Mouse (Mus musculus) liver, embryonic 14.5 days (tissue): ENCODE measurements at regions not wholly inside any gene's neighbourhood (a gene's known extent, or its start where the extent isn't known, plus 50 kb on each side); places are given as distances from the start of the nearest gene placed in this dataset.

Experiments used
- ATAC-seq: fragments of 200-750 bp; cut with Nextera tagmentation; 2 replicates; pipeline ENCODE4 v1.8.0; 2017; ENCODE audit warnings: moderate number of reproducible peaks, mild to moderate bottlenecking, moderate library complexity; ENCODE audit not compliant: insufficient read depth
- DNase-seq, 3 experiments: peaks; one replicate each; pipeline ENCODE4 v3.0.0-alpha.2; 2012 to 2013; ENCODE audit warnings: low read depth in 3 of 3, low spot score in 3 of 3
- H3K27ac ChIP-seq: fragments of 300-500 bp; sonication (generic); 2 replicates; pipeline ENCODE4 v1.5.1; 2014; ENCODE audit warnings: moderate library complexity, mild to moderate bottlenecking, control low read depth, inconsistent platforms
- H3K27me3 ChIP-seq: fragments of 300-500 bp; sonication (generic); 2 replicates; pipeline ENCODE4 v1.6.1; 2014; ENCODE audit warnings: mild to moderate bottlenecking, low read length, moderate library complexity; ENCODE audit not compliant: control insufficient read depth, insufficient read depth
- H3K36me3 ChIP-seq: fragments of 300-500 bp; sonication (generic); replicated peaks from 2 replicates; pipeline ENCODE4 v1.6.1; 2014; ENCODE audit warnings: low read depth; ENCODE audit not compliant: control insufficient read depth, insufficient read depth
- H3K4me1 ChIP-seq, 2 experiments: fragments of 200-500 bp in 1 of 2; fragments of 300-500 bp in 1 of 2; sonication (generic) in 1 of 2; replicated peaks; 2 replicates each; pipeline ENCODE4 v1.6.1; 2012 to 2014; ENCODE audit warnings: antibody characterized with exemption in 1 of 2, inconsistent platforms in 1 of 2, low read length in 1 of 2; ENCODE audit not compliant: control insufficient read depth in 2 of 2, insufficient read depth in 2 of 2
- H3K4me2 ChIP-seq: fragments of 300-500 bp; sonication (generic); 2 replicates; pipeline ENCODE4 v1.6.1; 2014; ENCODE audit warnings: low read depth, mild to moderate bottlenecking, control low read depth, moderate library complexity
- H3K4me3 ChIP-seq, 2 experiments: fragments of 200-500 bp in 1 of 2; fragments of 300-500 bp in 1 of 2; sonication (generic) in 1 of 2; 2 replicates each; pipeline ENCODE4 v1.5.1; 2012 to 2014; ENCODE audit warnings: low read depth in 2 of 2, low read length in 2 of 2, mild to moderate bottlenecking in 2 of 2, control low read depth in 1 of 2, inconsistent platforms in 1 of 2, moderate library complexity in 1 of 2; ENCODE audit not compliant: insufficient read depth in 1 of 2
- H3K9ac ChIP-seq: fragments of 300-500 bp; sonication (generic); replicated peaks from 2 replicates; pipeline ENCODE4 v1.6.1; 2014; ENCODE audit warnings: mild to moderate bottlenecking, control low read depth, moderate library complexity
- H3K9me3 ChIP-seq: fragments of 300-500 bp; sonication (generic); 2 replicates; pipeline ENCODE4 v1.6.1; 2016; ENCODE audit warnings: low read length, mixed read lengths; ENCODE audit not compliant: control insufficient read depth
- CTCF ChIP-seq: IDR thresholded peaks from 2 replicates; pipeline ENCODE4 v1.5.1; 2016; ENCODE audit warnings: antibody characterized with exemption, low read depth, control low read depth
- EP300 ChIP-seq: IDR thresholded peaks from 2 replicates; pipeline ENCODE4 v1.6.1; 2016; ENCODE audit warnings: antibody characterized with exemption, low read depth
- WGBS: fragments of 180-500 bp; shearing (Covaris S2); extraction: QIAGEN DNeasy Blood & Tissue Kit; methylation state at CpG from one replicate; pipeline ENCODE4 v1.1.7; 2014; ENCODE audit not compliant: insufficient replicate concordance; 5-methylcytosine and 5-hydroxymethylcytosine counted together

DNA sequence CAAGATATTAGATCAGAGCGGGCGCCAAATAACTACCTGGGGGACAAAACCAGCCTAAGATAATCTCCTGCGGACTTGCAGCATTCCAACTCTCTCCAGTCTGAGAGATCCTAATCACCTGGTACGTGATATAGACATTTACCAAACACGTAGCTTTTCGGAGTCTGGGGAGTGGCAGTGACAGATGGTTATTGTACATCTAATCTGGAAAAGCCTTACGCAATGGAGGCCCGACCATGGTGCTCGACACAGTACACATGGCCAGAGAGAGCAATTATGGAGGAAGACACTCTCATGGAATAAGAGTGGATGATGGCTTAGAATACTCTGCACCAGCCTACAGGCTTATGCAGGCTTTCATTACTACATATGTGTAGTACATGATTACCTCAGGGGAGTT is 315.6 kb upstream of the Hs6st1 start:
- Histone ChIP-seq H3K36me3 (no peaks in the 10 kb centered on the region), H3K27ac (no peak overlapping the region), H3K4me1 (no peaks in the 10 kb centered on the region), H3K9ac (no peak overlapping the region), H3K4me3 (no peak overlapping the region), H3K4me2 (no peak overlapping the region), H3K27me3 (no peaks in the 10 kb centered on the region), H3K9me3 (no peaks in the 10 kb centered on the region)
- no peak for ATAC-seq
- DNase-seq, result no peak
- WGBS, result 72% methylated on average over 9 of the region's 9 CpGs
- TF ChIP-seq CTCF (no peak), EP300 (no peak)

DNA sequence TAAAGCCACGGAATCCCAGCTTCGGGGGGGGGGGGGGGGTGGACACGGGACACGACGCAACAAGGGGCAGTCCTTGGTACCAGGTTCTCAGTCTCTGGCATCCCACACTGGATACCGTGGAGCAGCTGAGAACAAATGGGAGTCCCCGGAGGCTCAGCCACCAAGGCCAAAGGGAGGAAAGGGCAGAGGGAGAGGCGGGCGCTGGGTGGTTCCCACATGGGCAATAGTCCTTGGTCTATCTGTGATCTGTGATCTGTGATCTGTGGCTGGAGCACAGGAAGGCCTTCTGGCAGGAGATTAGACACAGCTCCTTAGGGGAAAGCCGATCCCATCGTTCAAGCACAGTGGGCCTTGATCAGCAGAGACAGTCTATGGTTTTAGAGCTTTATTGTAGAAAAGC is 314.0 kb upstream of the Hs6st1 start:
- no peaks in the 10 kb centered on the region for H3K4me1 ChIP-seq
- no peak overlapping the region for H3K4me2 ChIP-seq
- H3K27me3 ChIP-seq, result no peaks in the 10 kb centered on the region
- no peaks in the 10 kb centered on the region for H3K36me3 ChIP-seq
- DNase-seq, result no peak
- H3K9ac ChIP-seq, result no peak overlapping the region
- no peak overlapping the region for H3K27ac ChIP-seq
- H3K4me3 ChIP-seq, result no peak overlapping the region
- no peaks in the 10 kb centered on the region for H3K9me3 ChIP-seq
- no peak for TF ChIP-seq EP300
- ATAC-seq, result no peak
- WGBS, result 46% methylated on average over 8 of the region's 11 CpGs

DNA sequence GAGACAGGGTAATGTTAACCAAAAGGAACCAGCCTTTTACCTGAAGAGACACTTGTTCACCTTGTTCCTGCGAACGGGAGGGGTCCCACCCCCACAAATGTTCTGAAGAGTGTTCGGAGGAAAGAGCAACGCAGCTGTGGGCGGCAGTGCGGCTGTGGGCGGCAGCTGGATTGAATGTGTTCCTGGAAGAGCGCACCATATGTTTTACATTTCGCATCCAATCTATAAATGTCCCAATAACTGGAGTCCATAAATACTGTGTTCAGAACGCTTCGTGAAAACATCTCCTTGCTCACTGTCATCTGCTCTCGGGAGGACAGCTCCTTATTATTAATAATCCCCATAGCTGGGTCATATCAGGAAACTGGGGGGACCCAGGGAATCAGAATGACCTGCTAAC is 309.2 kb upstream of the Hs6st1 start:
- DNase-seq (no peak), ATAC-seq (no peak)
- Histone ChIP-seq H3K9me3 (no peaks in the 10 kb centered on the region), H3K4me2 (no peak overlapping the region), H3K36me3 (no peaks in the 10 kb centered on the region), H3K27me3 (no peaks in the 10 kb centered on the region), H3K9ac (no peak overlapping the region), H3K27ac (no peak overlapping the region), H3K4me3 (no peak overlapping the region), H3K4me1 (no peaks in the 10 kb centered on the region)
- TF ChIP-seq CTCF (no peak), EP300 (no peak)
- WGBS, result 70% methylated on average over 12 of the region's 12 CpGs

DNA sequence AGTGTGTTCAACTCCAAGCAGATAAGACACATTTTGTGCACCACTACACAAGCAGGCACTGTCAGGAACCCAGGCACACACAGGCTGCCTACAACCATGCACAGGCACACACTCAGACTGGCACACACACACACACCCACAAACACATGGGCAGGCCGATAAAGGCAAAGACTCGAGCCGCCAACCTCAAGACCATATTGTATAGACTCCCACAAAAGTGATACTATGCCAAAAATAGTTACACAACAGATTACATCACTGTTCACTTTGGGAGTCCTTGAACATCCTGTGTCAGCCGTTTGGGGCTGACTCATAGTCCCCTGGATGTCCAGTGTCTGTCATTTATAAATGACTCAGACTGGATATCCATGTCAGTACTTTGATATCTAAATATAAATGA is 308.6 kb upstream of the Hs6st1 start:
- Histone ChIP-seq H3K27me3 (no peaks in the 10 kb centered on the region), H3K4me1 (no peaks in the 10 kb centered on the region), H3K4me3 (no peak overlapping the region), H3K4me2 (no peak overlapping the region), H3K9me3 (no peaks in the 10 kb centered on the region), H3K9ac (no peak overlapping the region), H3K27ac (no peak overlapping the region), H3K36me3 (no peaks in the 10 kb centered on the region)
- TF ChIP-seq CTCF (no peak), EP300 (no peak)
- DNase-seq, result no peak
- no peak for ATAC-seq
- WGBS, result 27% methylated on average over 4 of the region's 4 CpGs

DNA sequence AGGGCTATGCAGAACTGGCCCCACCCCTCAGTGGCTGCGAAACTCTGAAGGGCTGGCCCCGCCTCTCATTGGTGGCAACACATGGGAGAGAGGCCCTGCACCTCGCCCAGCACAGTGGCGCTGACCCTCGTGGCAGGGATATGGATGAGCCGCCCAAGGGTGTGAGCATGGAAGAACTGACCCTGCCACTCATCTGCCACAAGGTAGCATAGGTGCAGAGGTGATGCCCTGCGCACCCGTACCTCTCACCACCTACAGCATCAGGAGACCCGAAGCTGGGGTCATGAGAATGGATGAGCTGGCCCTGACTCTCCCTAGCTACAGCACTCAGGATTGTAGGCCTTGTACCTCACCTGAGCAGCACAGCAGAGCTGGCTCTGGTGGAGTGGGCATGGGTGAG is 305.1 kb upstream of the Hs6st1 start:
- H3K4me1 ChIP-seq, result no peaks in the 10 kb centered on the region
- no peak for DNase-seq
- no peak for TF ChIP-seq EP300
- no peak for TF ChIP-seq CTCF
- H3K36me3 ChIP-seq, result no peaks in the 10 kb centered on the region
- H3K9ac ChIP-seq, result no peak overlapping the region
- no peaks in the 10 kb centered on the region for H3K27me3 ChIP-seq
- H3K4me3 ChIP-seq, result no peak overlapping the region
- H3K27ac ChIP-seq, result no peak overlapping the region
- H3K4me2 ChIP-seq, result no peak overlapping the region
- H3K9me3 ChIP-seq, result no peaks in the 10 kb centered on the region
- 62% methylated on average over 9 of the region's 9 CpGs for WGBS
- ATAC-seq, result no peak

DNA sequence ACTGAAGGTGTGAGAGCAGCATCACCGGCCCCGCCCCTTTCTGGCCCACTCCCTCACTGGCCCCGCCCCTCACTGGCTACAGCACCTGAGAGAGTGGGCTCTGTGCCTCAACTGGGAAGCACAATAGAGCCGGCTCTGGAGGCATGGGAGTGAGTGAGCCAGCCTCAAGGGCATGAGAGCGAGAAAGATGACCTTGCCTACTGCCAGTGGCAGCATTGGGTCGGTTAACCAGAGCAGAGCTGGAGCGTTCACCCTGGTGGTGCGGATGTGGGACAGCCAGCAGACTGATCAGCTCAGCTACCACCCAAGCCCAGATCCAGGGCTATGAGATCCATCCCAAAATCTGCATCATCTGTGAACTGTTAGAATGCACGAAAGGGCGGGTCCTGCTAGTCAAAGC is 304.7 kb upstream of the Hs6st1 start:
- H3K27ac ChIP-seq, result no peak overlapping the region
- H3K4me2 ChIP-seq, result no peak overlapping the region
- no peaks in the 10 kb centered on the region for H3K4me1 ChIP-seq
- no peaks in the 10 kb centered on the region for H3K36me3 ChIP-seq
- H3K9ac ChIP-seq, result no peak overlapping the region
- TF ChIP-seq CTCF (no peak), EP300 (no peak)
- no peak overlapping the region for H3K4me3 ChIP-seq
- H3K27me3 ChIP-seq, result no peaks in the 10 kb centered on the region
- 60% methylated on average over 10 of the region's 10 CpGs for WGBS
- no peaks in the 10 kb centered on the region for H3K9me3 ChIP-seq
- no peak for DNase-seq
- no peak for ATAC-seq
